Mouse (Mus musculus): Measurements from ENCODE around the gene Tpcn2. TPM values are rescaled to one million over a fixed set of nuclear protein-coding genes. Genes with fewer than 3 reads are reported as not detected.

The Tpcn2 gene
- polyA plus RNA-seq, 1 experiment: 4.3 TPM

DNA sequence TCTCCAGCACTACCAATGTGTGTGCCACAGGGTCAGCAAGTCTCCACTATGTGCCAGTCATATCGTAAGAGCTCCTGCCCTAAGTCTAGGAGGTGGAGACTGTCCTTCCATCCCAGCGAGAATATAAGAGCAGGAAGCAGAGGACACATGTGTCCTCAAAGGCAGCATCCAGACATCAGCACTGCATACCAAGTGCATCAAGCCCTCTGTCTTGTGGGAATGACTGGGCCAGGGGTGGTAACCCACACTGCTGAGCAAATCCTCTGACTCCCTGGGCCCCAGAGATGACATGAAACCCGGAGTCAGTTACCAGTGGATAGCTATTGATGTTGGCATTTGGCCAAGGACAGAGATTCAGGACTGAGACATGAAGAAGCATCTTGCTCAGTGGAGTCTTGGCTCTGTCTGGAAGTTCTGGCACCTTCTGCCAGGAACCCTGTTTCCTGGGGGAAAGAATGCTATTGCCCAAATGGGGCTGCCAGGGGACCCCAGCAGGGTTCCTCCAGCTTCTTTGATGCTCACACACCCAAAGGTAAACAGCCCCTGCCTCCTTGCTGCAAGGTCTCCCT is 140.2 kb downstream of the Tpcn2 start:
- no peaks in the 10 kb centered on the region for H3K4me1 ChIP-seq (ENCODE audit: control insufficient read depth, insufficient read depth, insufficient read length, low read length)
- no peak overlapping the region for H3K4me3 ChIP-seq (ENCODE audit: insufficient read depth, low read depth, low read length)
- H3K27ac ChIP-seq (replicated peaks; ENCODE audit: low read depth, low read length): no peak overlapping the region

DNA sequence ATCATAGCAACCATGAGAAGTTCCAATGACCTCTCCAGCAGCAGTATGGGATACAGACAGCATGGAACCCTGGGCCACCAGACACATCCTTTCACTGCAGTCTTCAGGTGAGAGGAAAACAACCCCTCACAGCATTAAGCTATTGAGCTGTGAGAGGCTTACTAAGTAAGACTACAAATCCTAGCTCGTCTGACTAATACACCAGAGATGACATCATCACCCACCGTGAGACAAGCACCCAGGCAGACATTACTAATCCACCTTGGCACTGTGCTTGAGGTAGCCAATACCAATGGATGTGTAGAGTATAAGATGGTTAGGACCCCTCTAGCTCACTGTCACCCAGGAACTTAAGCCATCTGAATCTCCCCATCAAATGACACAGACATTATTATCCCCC is 143.2 kb downstream of the Tpcn2 start:
- no peaks in the 10 kb centered on the region for H3K4me1 ChIP-seq (ENCODE audit: control insufficient read depth, insufficient read depth, insufficient read length, low read length)

DNA sequence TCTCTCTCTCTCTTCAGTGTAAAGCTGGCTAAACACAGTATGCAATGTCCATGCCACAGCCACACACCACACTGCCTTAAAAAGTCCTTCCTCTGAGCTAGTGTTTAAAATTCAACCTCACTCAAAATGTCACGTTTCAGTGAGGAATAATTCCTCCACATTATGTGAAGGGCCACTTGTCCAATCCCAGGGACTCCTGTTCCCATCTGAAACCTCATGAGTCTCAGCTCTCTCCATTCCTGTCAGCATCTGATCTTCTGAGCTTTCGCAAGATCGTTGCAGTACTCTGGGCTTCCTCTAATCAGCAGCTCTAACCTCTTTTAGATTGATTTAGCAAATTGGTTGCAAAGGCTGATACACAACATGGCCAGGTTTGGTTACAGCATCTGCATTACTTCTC is 144.2 kb downstream of the Tpcn2 start:
- H3K4me1 ChIP-seq (ENCODE audit: control insufficient read depth, insufficient read depth, insufficient read length, low read length): no peaks in the 10 kb centered on the region
- no peak overlapping the region for H3K4me3 ChIP-seq (ENCODE audit: insufficient read depth, low read depth, low read length)
- H3K27ac ChIP-seq (replicated peaks; ENCODE audit: low read depth, low read length): no peak overlapping the region

More for the DNA sequence above, 143.2 kb downstream of the Tpcn2 start:
- Histone ChIP-seq H3K27ac (replicated peaks; ENCODE audit: low read depth, low read length) (no peak overlapping the region), H3K4me3 (ENCODE audit: insufficient read depth, low read depth, low read length) (no peak overlapping the region)

DNA sequence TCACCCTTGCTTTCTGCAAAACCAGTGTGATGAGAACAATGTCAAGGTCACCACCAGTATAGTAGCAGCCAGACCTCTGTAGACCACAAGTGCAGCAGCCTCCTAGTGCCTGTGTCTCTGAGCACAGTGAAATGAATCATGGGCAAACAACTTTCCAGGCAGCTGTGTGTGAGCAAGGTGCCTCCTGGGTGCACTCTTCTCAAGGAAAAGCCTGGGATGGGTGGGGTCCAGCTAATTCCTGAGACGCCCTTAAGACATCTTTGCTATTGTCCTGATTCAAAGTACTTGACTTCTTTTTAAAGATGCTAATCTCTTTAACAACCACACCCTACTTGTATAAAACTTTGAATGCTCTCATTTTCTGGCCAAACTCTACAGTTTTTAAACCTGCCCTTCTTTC is 144.7 kb downstream of the Tpcn2 start:
- Histone ChIP-seq H3K4me3 (ENCODE audit: insufficient read depth, low read depth, low read length) (no peak overlapping the region), H3K27ac (replicated peaks; ENCODE audit: low read depth, low read length) (no peak overlapping the region), H3K4me1 (ENCODE audit: control insufficient read depth, insufficient read depth, insufficient read length, low read length) (no peaks in the 10 kb centered on the region)

DNA sequence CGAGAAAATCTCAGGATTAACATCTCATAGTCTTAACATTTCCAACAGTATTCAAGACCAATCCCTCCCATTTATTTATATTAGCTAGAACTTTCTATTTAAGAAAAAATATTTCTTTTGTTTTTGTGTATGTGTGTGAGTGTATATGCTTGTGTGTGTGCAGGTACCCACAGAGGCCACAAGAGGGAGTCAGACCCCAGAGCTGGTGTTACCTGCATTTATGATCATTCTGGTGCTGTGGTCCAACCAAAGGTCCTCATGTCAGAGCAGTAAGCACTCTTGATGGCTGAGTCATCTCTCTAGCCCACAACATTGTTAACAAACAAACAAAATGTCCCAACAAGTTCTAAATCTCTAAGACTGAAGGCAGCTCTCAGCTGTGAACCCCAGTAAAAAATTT is 145.9 kb downstream of the Tpcn2 start:
- Histone ChIP-seq H3K4me1 (ENCODE audit: control insufficient read depth, insufficient read depth, insufficient read length, low read length) (no peaks in the 10 kb centered on the region), H3K4me3 (ENCODE audit: insufficient read depth, low read depth, low read length) (no peak overlapping the region), H3K27ac (replicated peaks; ENCODE audit: low read depth, low read length) (no peak overlapping the region)

DNA sequence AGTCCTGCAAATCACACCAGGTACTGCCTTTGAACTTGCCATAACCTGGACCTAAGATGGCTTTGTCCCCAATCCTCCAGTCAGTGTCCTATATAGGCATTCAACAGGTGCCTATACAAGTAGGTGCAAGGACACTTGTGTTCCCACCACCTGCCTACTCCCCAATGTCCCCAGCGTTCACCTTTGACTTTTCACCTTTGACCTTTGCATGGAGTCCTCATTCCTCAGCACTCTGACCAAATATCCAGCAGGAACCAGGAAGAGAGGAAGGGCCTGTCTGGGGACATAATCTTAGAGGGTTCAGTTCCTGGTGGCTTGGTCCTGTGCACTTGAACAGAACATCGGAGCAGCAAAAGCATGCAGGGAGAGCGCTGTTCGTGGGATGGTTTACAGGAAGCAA is 147.0 kb downstream of the Tpcn2 start:
- Histone ChIP-seq H3K4me3 (ENCODE audit: insufficient read depth, low read depth, low read length) (no peak overlapping the region), H3K4me1 (ENCODE audit: control insufficient read depth, insufficient read depth, insufficient read length, low read length) (no peaks in the 10 kb centered on the region), H3K27ac (replicated peaks; ENCODE audit: low read depth, low read length) (no peak overlapping the region)

Other genes with a start within 250 kb of the Tpcn2 start
- gene 1810010D01Rik, start 75.9 kb downstream of the Tpcn2 start, polyA plus RNA-seq (2012; ENCODE audit: insufficient read depth, insufficient read length, missing spikeins): not detected in 2 replicates
- gene Mrgprf, start 16.8 kb upstream of the Tpcn2 start, polyA plus RNA-seq (2012; ENCODE audit: insufficient read depth, insufficient read length, missing spikeins): 1.5 and 1.8 TPM in 2 replicates
- not detected in 2 replicates for gene Mrgprd, start 30.8 kb upstream of the Tpcn2 start, polyA plus RNA-seq (2012; ENCODE audit: insufficient read depth, insufficient read length, missing spikeins)